13 mouse cellular contexts compared by ENCODE assay signal in genomic region chr2:37883214-37883613, GRCm38 (mm10).
"Had no signal": no experiment of that assay in that cellular context is flagged by ENCODE, and none has a peak within 500 bp of the region (broad histone marks: within the 10 kb centered on the region; RNA-seq: fewer than 3 reads in every experiment).

No protein-coding gene starts in this region.

- H3K9ac ChIP-seq: liver, embryonic 15.5 days; lung, embryonic 14.5 days had no signal

- H3K36me3 ChIP-seq: liver, embryonic 15.5 days had no signal

- H3K4me2 ChIP-seq: liver, embryonic 11.5 days; liver, embryonic 15.5 days; lung, embryonic 14.5 days had no signal

- H3K27ac ChIP-seq: left cerebral cortex, adult 2 months; limb, embryonic 10.5 days; liver, embryonic 15.5 days had no signal

- DNase-seq: kidney, adult 8-10 months; kidney, postnatal 25 days; lung, embryonic 14.5 days; lung, postnatal 10 days; lung, postnatal 4 days; thymus, adult 18-20 months; thymus, postnatal 14 days had no signal

- ATAC-seq: intestine, postnatal 0 days had no signal

- H3K27me3 ChIP-seq: liver, embryonic 15.5 days had no signal

- H3K4me3 ChIP-seq: left cerebral cortex, adult 2 months; limb, embryonic 10.5 days; liver, embryonic 15.5 days; myocyte had no signal

- H3K4me1 ChIP-seq: liver, embryonic 15.5 days had no signal

- H3K9me3 ChIP-seq: limb, embryonic 10.5 days; liver, embryonic 15.5 days had no signal
